In the genomic region with DNA sequence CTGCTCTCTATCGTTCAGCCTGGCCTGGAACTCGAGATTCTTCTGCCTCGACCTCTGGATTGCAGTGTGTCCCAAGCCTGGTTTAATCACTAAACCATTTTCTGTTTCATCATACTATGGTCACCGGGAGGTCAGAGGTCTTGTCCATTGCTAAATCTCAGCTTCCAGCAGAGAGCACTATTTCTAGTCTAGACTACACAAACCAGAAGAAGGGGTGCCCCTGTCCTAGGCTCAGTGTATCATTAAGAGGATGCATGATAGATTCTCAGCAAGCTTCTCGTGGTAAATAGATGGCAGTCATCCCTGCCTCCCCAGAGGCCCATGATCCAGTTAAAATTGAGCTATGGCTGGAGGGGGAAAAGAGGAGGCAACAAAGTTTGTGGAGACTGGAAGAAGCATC, we compare ENCODE assay signal across 7 mouse cellular contexts. TPM values are rescaled to one million over a fixed set of nuclear protein-coding genes. Genes with fewer than 3 reads are reported as not detected.
DNase-seq lines count a peak whose midpoint lies in the region; ATAC-seq and TF ChIP-seq lines count a peak whose summit lies in the region.

No protein-coding gene starts in this region.

- H3K27me3 ChIP-seq in CH12.LX (replicated peaks) (no peaks in the 10 kb centered on the region), MEL (ENCODE audit: control insufficient read depth in 1 of 2, insufficient read depth in 2 of 2, low read length in 2 of 2) (no peaks in the 10 kb centered on the region)
- H3K27me3 ChIP-seq in hindbrain, embryonic 11.5 days (ENCODE audit: control insufficient read depth, insufficient read depth, low read length): no peaks in the 10 kb centered on the region
- 0 out of 2 replicates have a peak, but pooled peaks cover 3% of the 10 kb centered on the region for H3K27me3 ChIP-seq in liver, embryonic 12.5 days (replicated peaks)
- no peaks in the 10 kb centered on the region for H3K27me3 ChIP-seq in stomach, postnatal 0 days (ENCODE audit: control insufficient read depth, insufficient read depth, low read length)

- TF ChIP-seq EP300 in CH12.LX (IDR thresholded peaks at IDR 0.05; ENCODE audit: low read length) (no peak), MEL (IDR thresholded peaks at IDR 0.05; ENCODE audit: low read depth in 1 of 2, low read length in 2 of 2) (no peak)
- no peak for TF ChIP-seq EP300 in stomach, postnatal 0 days (optimal IDR thresholded peaks at IDR 0.05)

- TF ChIP-seq RAD21 in CH12.LX (IDR thresholded peaks at IDR 0.05; ENCODE audit: low read depth, low read length): no peak
- TF ChIP-seq RAD21 in MEL (IDR thresholded peaks at IDR 0.05; ENCODE audit: low read depth, low read length): no peak

- TF ChIP-seq POLR2A in CH12.LX (IDR thresholded peaks at IDR 0.05; ENCODE audit: low read depth, low read length) (no peak), MEL (IDR thresholded peaks at IDR 0.05; ENCODE audit: control insufficient read depth in 1 of 2, insufficient read depth in 1 of 2, low read depth in 1 of 2, low read length in 2 of 2, poor library complexity in 1 of 2) (no peak)

- DNase-seq in CH12.LX (ENCODE audit: extremely low read depth) (peak; percentile 42), MEL (ENCODE audit: low read depth, low spot score) (peak; percentile 53)
- peak; percentile 45 for DNase-seq in hindbrain, embryonic 11.5 days (ENCODE audit: low spot score)
- no peak for DNase-seq in stomach, postnatal 0 days (ENCODE audit: low spot score)
- no peak for DNase-seq in thymus, postnatal 4 days
- DNase-seq in adrenal gland, postnatal 14 days: no peak

- ATAC-seq in hindbrain, embryonic 11.5 days (ENCODE audit: low FRiP score): no peak
- no peak for ATAC-seq in liver, embryonic 12.5 days
- no peak for ATAC-seq in stomach, postnatal 0 days (ENCODE audit: low FRiP score, low TSS enrichment)

- H3K4me2 ChIP-seq in CH12.LX (ENCODE audit: insufficient read depth, low read depth, poor library complexity, severe bottlenecking): peak overlapping the region; percentile 48
- peak overlapping the region; percentile 63 for H3K4me2 ChIP-seq in hindbrain, embryonic 11.5 days (replicated peaks; ENCODE audit: low read depth, low read length)
- peak overlapping the region; percentile 78 for H3K4me2 ChIP-seq in liver, embryonic 12.5 days
- peak overlapping the region; percentile 68 for H3K4me2 ChIP-seq in stomach, postnatal 0 days (replicated peaks; ENCODE audit: low read depth)

- H3K27ac ChIP-seq in CH12.LX (ENCODE audit: insufficient read depth, low read depth) (peak overlapping the region; percentile 96; the same call in 1 of the 2 replicates), MEL (ENCODE audit: control insufficient read depth, low read depth, low read length) (peak overlapping the region; percentile 77)
- H3K27ac ChIP-seq in hindbrain, embryonic 11.5 days (ENCODE audit: low read depth, low read length): no peak overlapping the region
- H3K27ac ChIP-seq in liver, embryonic 12.5 days: peak overlapping the region; percentile 94
- H3K27ac ChIP-seq in stomach, postnatal 0 days (replicated peaks): peak overlapping the region; percentile 98; the same call in 1 of the 2 replicates

- H3K4me3 ChIP-seq in CH12.LX (replicated peaks in 1 of 3; ENCODE audit: low read depth in 2 of 3, low read length in 2 of 3, poor library complexity in 1 of 3) (peak overlapping the region; percentile 44 to 98 (median 92)), MEL (ENCODE audit: control insufficient read depth in 1 of 2, insufficient read depth in 1 of 2, low read depth in 2 of 2, low read length in 2 of 2) (peak overlapping the region; percentile 86 to 90)
- peak overlapping the region; percentile 95 for H3K4me3 ChIP-seq in hindbrain, embryonic 11.5 days (ENCODE audit: low read depth, low read length)
- H3K4me3 ChIP-seq in liver, embryonic 12.5 days: peak overlapping the region; percentile 95
- peak overlapping the region; percentile 90 for H3K4me3 ChIP-seq in stomach, postnatal 0 days (ENCODE audit: low read depth, low read length)

- in situ Hi-C loops in CH12.LX (cut with MboI; ENCODE audit: low pct_ligation_motif_present, low pct_unique_long_range_greater_than_20kb, low sequenced_read_pairs): loop anchor here (5.0 kb wide), 1 partner anchor 101 kb away; no protein-coding TSS in a partner anchor

- H3K9me3 ChIP-seq in CH12.LX (replicated peaks; ENCODE audit: low read length): no peaks in the 10 kb centered on the region
- H3K9me3 ChIP-seq in MEL (replicated peaks; ENCODE audit: insufficient read depth, low read length): no peaks in the 10 kb centered on the region
- no peaks in the 10 kb centered on the region for H3K9me3 ChIP-seq in hindbrain, embryonic 11.5 days (ENCODE audit: control insufficient read depth, low read length)
- H3K9me3 ChIP-seq in liver, embryonic 12.5 days (replicated peaks): no peaks in the 10 kb centered on the region
- no peaks in the 10 kb centered on the region for H3K9me3 ChIP-seq in stomach, postnatal 0 days (ENCODE audit: control insufficient read depth, low read length)

- dilution Hi-C loops in CH12.LX (cut with MboI; ENCODE audit: extremely low pct_ligation_motif_present, extremely low pct_unique_long_range_greater_than_20kb, low sequenced_read_pairs): no loop called here

- TF ChIP-seq CTCF in CH12.LX (conservative IDR thresholded peaks at IDR 0.05 in 1 of 2, IDR thresholded peaks at IDR 0.05 in 1 of 2; ENCODE audit: low read depth in 2 of 2, low read length in 2 of 2) (peak in 1 of 2 experiments; percentile 26; a peak in 2 of 4 replicates), MEL (IDR thresholded peaks at IDR 0.05 in 2 of 3, conservative IDR thresholded peaks at IDR 0.05 in 1 of 3; ENCODE audit: control insufficient read depth in 1 of 3, insufficient read depth in 1 of 3, low read depth in 2 of 3, low read length in 3 of 3, poor library complexity in 1 of 3, severe bottlenecking in 1 of 3) (no peak)
- TF ChIP-seq CTCF in stomach, postnatal 0 days (IDR thresholded peaks at IDR 0.05; ENCODE audit: low read depth): no peak

- H3K4me1 ChIP-seq in CH12.LX (ENCODE audit: control insufficient read depth in 1 of 2, insufficient read depth in 2 of 2): peaks cover 6 to 25% of the 10 kb centered on the region in 2 experiments
- peaks cover 2 to 12% of the 10 kb centered on the region in 2 experiments; a peak in 3 of 4 replicates for H3K4me1 ChIP-seq in MEL (ENCODE audit: control insufficient read depth in 1 of 2, insufficient read depth in 2 of 2, low read length in 2 of 2)
- H3K4me1 ChIP-seq in hindbrain, embryonic 11.5 days (replicated peaks; ENCODE audit: control insufficient read depth, insufficient read depth, low read length): no peaks in the 10 kb centered on the region
- H3K4me1 ChIP-seq in liver, embryonic 12.5 days: peaks cover 52% of the 10 kb centered on the region
- H3K4me1 ChIP-seq in stomach, postnatal 0 days (replicated peaks; ENCODE audit: control insufficient read depth, insufficient read depth): 0 out of 2 replicates have a peak, but pooled peaks cover 4% of the 10 kb centered on the region

- H3K79me2 ChIP-seq in CH12.LX (replicated peaks; ENCODE audit: control insufficient read depth, extremely low read depth, insufficient read depth, poor library complexity, severe bottlenecking) (peaks cover 17% of the 10 kb centered on the region), MEL (ENCODE audit: control insufficient read depth, insufficient read depth, low read length, poor library complexity) (peaks cover 15% of the 10 kb centered on the region)

- peaks cover 52 to 63% of the 10 kb centered on the region in 2 experiments for H3K36me3 ChIP-seq in CH12.LX (replicated peaks in 1 of 2; ENCODE audit: control insufficient read depth in 1 of 2, insufficient read depth in 1 of 2, low read length in 1 of 2)
- H3K36me3 ChIP-seq in MEL (ENCODE audit: control insufficient read depth in 1 of 2, insufficient read depth in 2 of 2, low read length in 2 of 2): peaks cover 0 to 8% of the 10 kb centered on the region in 2 experiments; a peak in 3 of 4 replicates
- peaks cover 6% of the 10 kb centered on the region for H3K36me3 ChIP-seq in hindbrain, embryonic 11.5 days (ENCODE audit: control insufficient read depth, insufficient read depth, low read length)
- H3K36me3 ChIP-seq in liver, embryonic 12.5 days: peaks cover 38% of the 10 kb centered on the region
- 0 out of 2 replicates have a peak, but pooled peaks cover 11% of the 10 kb centered on the region for H3K36me3 ChIP-seq in stomach, postnatal 0 days (ENCODE audit: control insufficient read depth, insufficient read depth, low read length)

- H3K9ac ChIP-seq in CH12.LX (ENCODE audit: insufficient read depth, low read depth) (peak overlapping the region; percentile 99), MEL (ENCODE audit: control insufficient read depth, low read depth, low read length, poor library complexity, severe bottlenecking) (peak overlapping the region; percentile 94)
- H3K9ac ChIP-seq in hindbrain, embryonic 11.5 days (ENCODE audit: low read depth, low read length): peak overlapping the region; percentile 83; the same call in 1 of the 2 replicates
- H3K9ac ChIP-seq in liver, embryonic 12.5 days: peak overlapping the region; percentile 42; the same call in 1 of the 2 replicates
- no peak overlapping the region for H3K9ac ChIP-seq in stomach, postnatal 0 days (ENCODE audit: low read length)

- 89% methylated on average over 5 of the region's 5 CpGs for WGBS in hindbrain, embryonic 11.5 days
- WGBS in liver, embryonic 12.5 days (ENCODE audit: insufficient replicate concordance): 68% methylated on average over 5 of the region's 5 CpGs
- 79% methylated on average over 5 of the region's 5 CpGs for WGBS in stomach, postnatal 0 days

RNA-seq across cellular contexts. Expression of a gene that starts 0.5 kb away (rescaled TPM):
- total RNA-seq in CH12.LX (2012; rRNA removed) (44.7 and 66.4 TPM in 2 replicates), CH12.LX (2014; rRNA removed) (60.1 and 64.6 TPM in 2 replicates), MEL (2012; rRNA removed) (42.5 and 44.6 TPM in 2 replicates)
- polyA plus RNA-seq in CH12.LX (2012; ENCODE audit: insufficient read length, low read depth) (77.3 and 88.5 TPM in 2 replicates), MEL (2012; ENCODE audit: insufficient read depth in 1 of 2, insufficient read length in 2 of 2, low read depth in 1 of 2, low replicate concordance in 2 of 2, missing spikeins in 1 of 2) (10 to 100 TPM in 1 of 2 experiments, not detected in 1; 68.3 TPM)
- polyA plus RNA-seq in hindbrain, embryonic 11.5 days (2014; fragmentation: Nextera tagmentation; extraction: Ambion mirVana): 66.4 and 67.8 TPM in 2 replicates
- 51.6 and 52.3 TPM in 2 replicates for polyA plus RNA-seq in liver, embryonic 12.5 days (2016; fragmentation: Nextera tagmentation; extraction: Ambion mirVana)
- 40.2 and 42.2 TPM in 2 replicates for polyA plus RNA-seq in stomach, postnatal 0 days (2015; fragmentation: Nextera tagmentation; extraction: Ambion mirVana)
- total RNA-seq in adrenal gland, postnatal 14 days (2021): 28.7 and 40.6 TPM in 2 replicates

RNA-seq across cellular contexts. Expression of a gene that starts 3.3 kb away (rescaled TPM):
- total RNA-seq in CH12.LX (2012; rRNA removed) (not detected in 2 replicates), CH12.LX (2014; rRNA removed) (not detected in 2 replicates), MEL (2012; rRNA removed) (not detected in 2 replicates)
- polyA plus RNA-seq in CH12.LX (2012; ENCODE audit: insufficient read length, low read depth) (1.0 TPM in 1 of 2 replicates, not detected in the other), MEL (2012; ENCODE audit: insufficient read depth in 1 of 2, insufficient read length in 2 of 2, low read depth in 1 of 2, low replicate concordance in 2 of 2, missing spikeins in 1 of 2) (1 to 10 TPM in 1 of 2 experiments, not detected in 1; 1.0 TPM)
- polyA plus RNA-seq in hindbrain, embryonic 11.5 days (2014; fragmentation: Nextera tagmentation; extraction: Ambion mirVana): not detected in 2 replicates
- 0.80 TPM in 1 of 2 replicates, not detected in the other for polyA plus RNA-seq in liver, embryonic 12.5 days (2016; fragmentation: Nextera tagmentation; extraction: Ambion mirVana)
- polyA plus RNA-seq in stomach, postnatal 0 days (2015; fragmentation: Nextera tagmentation; extraction: Ambion mirVana): not detected in 2 replicates
- not detected in 2 replicates for total RNA-seq in adrenal gland, postnatal 14 days (2021)

RNA-seq across cellular contexts. Expression of a gene that starts 9.5 kb away (rescaled TPM):
- 34.3 and 40.9 TPM in 2 replicates for total RNA-seq in CH12.LX (2012; rRNA removed)
- 38.5 and 43.5 TPM in 2 replicates for total RNA-seq in CH12.LX (2014; rRNA removed)
- polyA plus RNA-seq in CH12.LX (2012; ENCODE audit: insufficient read length, low read depth): 98.3 and 103 TPM in 2 replicates
- 25.5 and 26.2 TPM in 2 replicates for total RNA-seq in MEL (2012; rRNA removed)
- 100 to 1,000 TPM in 1 of 2 experiments, not detected in 1; 143 TPM for polyA plus RNA-seq in MEL (2012; ENCODE audit: insufficient read depth in 1 of 2, insufficient read length in 2 of 2, low read depth in 1 of 2, low replicate concordance in 2 of 2, missing spikeins in 1 of 2)
- polyA plus RNA-seq in hindbrain, embryonic 11.5 days (2014; fragmentation: Nextera tagmentation; extraction: Ambion mirVana): 116 and 123 TPM in 2 replicates
- polyA plus RNA-seq in liver, embryonic 12.5 days (2016; fragmentation: Nextera tagmentation; extraction: Ambion mirVana): 80.1 and 87.7 TPM in 2 replicates
- polyA plus RNA-seq in stomach, postnatal 0 days (2015; fragmentation: Nextera tagmentation; extraction: Ambion mirVana): 114 and 117 TPM in 2 replicates
- 68.3 and 70.3 TPM in 2 replicates for total RNA-seq in adrenal gland, postnatal 14 days (2021)

RNA-seq across cellular contexts. Expression of a gene that starts 10.1 kb away (rescaled TPM):
- total RNA-seq in CH12.LX (2012; rRNA removed): 24.6 and 25.8 TPM in 2 replicates
- 4.8 and 5.5 TPM in 2 replicates for total RNA-seq in CH12.LX (2014; rRNA removed)
- 34.4 and 35.6 TPM in 2 replicates for polyA plus RNA-seq in CH12.LX (2012; ENCODE audit: insufficient read length, low read depth)
- 27.0 and 29.5 TPM in 2 replicates for total RNA-seq in MEL (2012; rRNA removed)
- polyA plus RNA-seq in MEL (2012; ENCODE audit: insufficient read depth in 1 of 2, insufficient read length in 2 of 2, low read depth in 1 of 2, low replicate concordance in 2 of 2, missing spikeins in 1 of 2): 10 to 100 TPM in 1 of 2 experiments, not detected in 1; 58.4 TPM
- 52.6 and 55.9 TPM in 2 replicates for polyA plus RNA-seq in hindbrain, embryonic 11.5 days (2014; fragmentation: Nextera tagmentation; extraction: Ambion mirVana)
- 30.8 and 33.1 TPM in 2 replicates for polyA plus RNA-seq in liver, embryonic 12.5 days (2016; fragmentation: Nextera tagmentation; extraction: Ambion mirVana)
- 22.3 and 23.6 TPM in 2 replicates for polyA plus RNA-seq in stomach, postnatal 0 days (2015; fragmentation: Nextera tagmentation; extraction: Ambion mirVana)
- 30.0 and 30.9 TPM in 2 replicates for total RNA-seq in adrenal gland, postnatal 14 days (2021)

RNA-seq across cellular contexts. Expression of a gene that starts 11.2 kb away (rescaled TPM):
- total RNA-seq in CH12.LX (2012; rRNA removed) (14.1 and 21.9 TPM in 2 replicates), CH12.LX (2014; rRNA removed) (6.4 and 7.3 TPM in 2 replicates), MEL (2012; rRNA removed) (6.5 and 10.6 TPM in 2 replicates)
- polyA plus RNA-seq in CH12.LX (2012; ENCODE audit: insufficient read length, low read depth) (10.4 and 11.7 TPM in 2 replicates), MEL (2012; ENCODE audit: insufficient read depth in 1 of 2, insufficient read length in 2 of 2, low read depth in 1 of 2, low replicate concordance in 2 of 2, missing spikeins in 1 of 2) (10 to 100 TPM in 1 of 2 experiments, not detected in 1; 13.9 TPM)
- 27.2 and 27.4 TPM in 2 replicates for polyA plus RNA-seq in hindbrain, embryonic 11.5 days (2014; fragmentation: Nextera tagmentation; extraction: Ambion mirVana)
- 8.5 and 9.5 TPM in 2 replicates for polyA plus RNA-seq in liver, embryonic 12.5 days (2016; fragmentation: Nextera tagmentation; extraction: Ambion mirVana)
- 25.7 and 28.4 TPM in 2 replicates for polyA plus RNA-seq in stomach, postnatal 0 days (2015; fragmentation: Nextera tagmentation; extraction: Ambion mirVana)
- total RNA-seq in adrenal gland, postnatal 14 days (2021): 18.0 and 18.4 TPM in 2 replicates

Comparison
In these comparisons a context has a peak if more than half of its experiments do, and no peak if none do; other contexts are left out.
1. DNase-seq: peak in CH12.LX (single experiment), MEL (single experiment) and hindbrain, embryonic 11.5 days (single experiment); none in stomach, postnatal 0 days (single experiment), thymus, postnatal 4 days (single experiment) and adrenal gland, postnatal 14 days (single experiment).
2. Peak in every context shown above with its lines, with median percentiles within 50 percentile points of each other: H3K4me2 ChIP-seq and H3K4me3 ChIP-seq.